Mouse (Mus musculus): ENCODE measurements around the gene Tpra1.

GRCm38 (mm10) chr6:88874868-88875508, 27.1 kb upstream of the Tpra1 start, which contains the start of gene Podxl2:
- no peak for TF ChIP-seq CTCF (IDR thresholded peaks at IDR 0.05; ENCODE audit: extremely low read depth, insufficient read length, insufficient replicate concordance, low read depth, low read length)
- TF ChIP-seq POLR2A (IDR thresholded peaks at IDR 0.05; ENCODE audit: low read depth, low read length) = no peak
